Mouse (Mus musculus) embryonic fibroblast, embryonic 13.5 days (primary cell): Measurements from ENCODE around the gene Jph2. TPM values are rescaled to one million over a fixed set of nuclear protein-coding genes. Genes with fewer than 3 reads are reported as not detected.

Experiments
- H3K27ac ChIP-seq: 2 replicates; pipeline ENCODE4 v1.5.1; 2012; ENCODE audit warnings: low read length, control low read depth, inconsistent platforms; ENCODE audit not compliant: insufficient read depth
- H3K4me1 ChIP-seq: 2 replicates; pipeline ENCODE4 v1.6.1; 2011; ENCODE audit warnings: low read length; ENCODE audit not compliant: control insufficient read depth, insufficient read depth
- H3K4me3 ChIP-seq: 2 replicates; pipeline ENCODE4 v1.5.1; 2011; ENCODE audit warnings: mild to moderate bottlenecking, control low read depth, low read length; ENCODE audit not compliant: insufficient read depth
- CTCF ChIP-seq: IDR thresholded peaks from 2 replicates; pipeline ENCODE4 v1.5.1; 2011; ENCODE audit warnings: mild to moderate bottlenecking, control low read depth, low read length, moderate library complexity, borderline replicate concordance; ENCODE audit not compliant: insufficient read depth
- POLR2A ChIP-seq: IDR thresholded peaks from 2 replicates; pipeline ENCODE4 v1.6.1; 2011; ENCODE audit warnings: low read depth, mild to moderate bottlenecking, control low read depth, low read length, moderate library complexity
- polyA plus RNA-seq: library from polyadenylated mRNA; stranded (reverse); fragments of >200 nt; gene quantifications from 2 replicates; pipeline ENCODE4 v1.2.4, GENCODE M21; 2011; ENCODE audit warnings: low read depth; ENCODE audit not compliant: missing spikeins, insufficient read length

Jph2 gene
- polyA plus RNA-seq, 1 experiment = 33.0 TPM

- no peak for TF ChIP-seq CTCF
- TF ChIP-seq POLR2A = no peak
Observed at GRCm38 (mm10) chr2:163428346-163429011, 30.7 kb upstream of the Jph2 start.

GRCm38 (mm10) chr2:163424597-163424996 is 26.8 kb upstream of the Jph2 start, which contains the start of gene Oser1:
TSS of gene Oser1 (minus strand) at chr2:163424697.
- Histone ChIP-seq H3K4me3 (no peak within 1 kb of the TSS), H3K4me1 (no peaks in the 10 kb centered on the region; the same call in 1 of the 2 replicates), H3K27ac (no peak within 1 kb of the TSS)
- TF ChIP-seq CTCF = no peak
- TF ChIP-seq POLR2A = no peak

More at GRCm38 (mm10) chr2:163428346-163429011, 30.7 kb upstream of the Jph2 start:
- no peak overlapping the region for H3K4me3 ChIP-seq
- H3K27ac ChIP-seq = no peak overlapping the region
- no peaks in the 10 kb centered on the region for H3K4me1 ChIP-seq

GRCm38 (mm10) chr2:163422895-163423660 is 25.3 kb upstream of the Jph2 start:
- Histone ChIP-seq H3K4me3 (no peak overlapping the region), H3K4me1 (no peaks in the 10 kb centered on the region; the same call in 1 of the 2 replicates), H3K27ac (no peak overlapping the region)
- TF ChIP-seq CTCF (no peak), POLR2A (no peak; the same call in 1 of the 2 replicates)

- no peaks in the 10 kb centered on the region; the same call in 1 of the 2 replicates for H3K4me1 ChIP-seq
- TF ChIP-seq POLR2A (no peak; the same call in 1 of the 2 replicates), CTCF (no peak)
- peak overlapping the region; percentile 99 for H3K4me3 ChIP-seq
- peak overlapping the region; percentile 78; the same call in 1 of the 2 replicates for H3K27ac ChIP-seq
Observed at GRCm38 (mm10) chr2:163420366-163420886, 22.6 kb upstream of the Jph2 start.

- H3K27ac ChIP-seq = peak overlapping the region; percentile 78
- no peak for TF ChIP-seq CTCF
- TF ChIP-seq POLR2A = peak; percentile 97
Observed at GRCm38 (mm10) chr2:163419346-163420045, 21.7 kb upstream of the Jph2 start.

GRCm38 (mm10) chr2:163418841-163419345 is 21.1 kb upstream of the Jph2 start:
- Histone ChIP-seq H3K27ac (peak overlapping the region; percentile 24), H3K4me3 (peak overlapping the region; percentile 100), H3K4me1 (no peaks in the 10 kb centered on the region; the same call in 1 of the 2 replicates)
- TF ChIP-seq POLR2A (no peak; the same call in 1 of the 2 replicates), CTCF (no peak)

More at GRCm38 (mm10) chr2:163419346-163420045, 21.7 kb upstream of the Jph2 start:
- Histone ChIP-seq H3K4me1 (no peaks in the 10 kb centered on the region; the same call in 1 of the 2 replicates), H3K4me3 (peak overlapping the region; percentile 100)

GRCm38 (mm10) chr2:163417830-163418229 is 20.0 kb upstream of the Jph2 start:
- Histone ChIP-seq H3K27ac (no peak overlapping the region), H3K4me3 (peak overlapping the region; percentile 100), H3K4me1 (peaks cover 3% of the 10 kb centered on the region)
- TF ChIP-seq CTCF (no peak), POLR2A (no peak)

GRCm38 (mm10) chr2:163417026-163417425 is 19.2 kb upstream of the Jph2 start:
- H3K27ac ChIP-seq = no peak overlapping the region
- peaks cover 3% of the 10 kb centered on the region for H3K4me1 ChIP-seq
- TF ChIP-seq CTCF (no peak), POLR2A (no peak)
- no peak overlapping the region for H3K4me3 ChIP-seq
